Mouse (Mus musculus): ENCODE measurements at regions not wholly inside any gene's neighbourhood (a gene's known extent, or its start where the extent isn't known, plus 50 kb on each side); places are given as distances from the start of the nearest gene placed in this dataset. TPM values are rescaled to one million over a fixed set of nuclear protein-coding genes. Genes with fewer than 3 reads are reported as not detected.

GRCm38 (mm10) chr15:62044654-62045335 is 1122.0 kb upstream of the A1bg start:
- Histone ChIP-seq H3K4me3 (ENCODE audit: low read depth, low read length) (no peak overlapping the region), H3K9ac (ENCODE audit: low read length) (no peak overlapping the region), H3K27me3 (ENCODE audit: control insufficient read depth, insufficient read depth, low read length) (no peaks in the 10 kb centered on the region), H3K9me3 (ENCODE audit: control insufficient read depth, low read length) (no peaks in the 10 kb centered on the region), H3K36me3 (ENCODE audit: control insufficient read depth, insufficient read depth, low read length) (no peaks in the 10 kb centered on the region), H3K4me1 (ENCODE audit: control insufficient read depth, insufficient read depth, low read length) (peaks cover 4% of the 10 kb centered on the region; the same call in 1 of the 2 replicates), H3K4me2 (ENCODE audit: low read depth, severe bottlenecking) (no peak overlapping the region), H3K27ac (replicated peaks; ENCODE audit: low read depth, low read length) (no peak overlapping the region)
- DNase-seq (ENCODE audit: low spot score) (no peak), ATAC-seq (ENCODE audit: insufficient number of reproducible peaks, low FRiP score, low TSS enrichment, low read depth) (no peak)
- WGBS, result 88% methylated on average over 7 of the region's 7 CpGs

- no peaks in the 10 kb centered on the region for H3K36me3 ChIP-seq (ENCODE audit: control insufficient read depth, insufficient read depth, low read length)
- no peak overlapping the region for H3K4me2 ChIP-seq (ENCODE audit: low read depth, severe bottlenecking)
- whole genome bisulfite sequencing, result 89% methylated on average over 20 of the region's 20 CpGs
- no peak overlapping the region for H3K4me3 ChIP-seq (ENCODE audit: low read depth, low read length)
- no peak for DNase-seq (ENCODE audit: low spot score)
- no peak for ATAC-seq (ENCODE audit: insufficient number of reproducible peaks, low FRiP score, low TSS enrichment, low read depth)
- H3K27me3 ChIP-seq (ENCODE audit: control insufficient read depth, insufficient read depth, low read length), result no peaks in the 10 kb centered on the region
- H3K9ac ChIP-seq (ENCODE audit: low read length), result no peak overlapping the region
- no peaks in the 10 kb centered on the region for H3K9me3 ChIP-seq (ENCODE audit: control insufficient read depth, low read length)
- H3K27ac ChIP-seq (replicated peaks; ENCODE audit: low read depth, low read length), result no peak overlapping the region
- no peaks in the 10 kb centered on the region for H3K4me1 ChIP-seq (ENCODE audit: control insufficient read depth, insufficient read depth, low read length)
Observed at GRCm38 (mm10) chr15:62043617-62044392, 1121.0 kb upstream of the A1bg start.

GRCm38 (mm10) chr15:62042924-62043504 is 1120.2 kb upstream of the A1bg start:
- Histone ChIP-seq H3K27ac (replicated peaks; ENCODE audit: low read depth, low read length) (no peak overlapping the region), H3K4me3 (ENCODE audit: low read depth, low read length) (no peak overlapping the region), H3K9ac (ENCODE audit: low read length) (no peak overlapping the region), H3K4me2 (ENCODE audit: low read depth, severe bottlenecking) (no peak overlapping the region), H3K9me3 (ENCODE audit: control insufficient read depth, low read length) (no peaks in the 10 kb centered on the region), H3K4me1 (ENCODE audit: control insufficient read depth, insufficient read depth, low read length) (peaks cover 2% of the 10 kb centered on the region; the same call in 1 of the 2 replicates), H3K27me3 (ENCODE audit: control insufficient read depth, insufficient read depth, low read length) (no peaks in the 10 kb centered on the region), H3K36me3 (ENCODE audit: control insufficient read depth, insufficient read depth, low read length) (no peaks in the 10 kb centered on the region)
- DNase-seq (ENCODE audit: low spot score), result no peak
- no peak for ATAC-seq (ENCODE audit: insufficient number of reproducible peaks, low FRiP score, low TSS enrichment, low read depth)
- WGBS, result 80% methylated on average over 6 of the region's 6 CpGs

Small RNAs in the stretch of these regions (microRNA-seq; reads per million reads assigned to microRNA genes)
- not detected for gene Gm24810
